Mouse (Mus musculus) induced T-regulatory cell, adult 2 months (primary cell): ENCODE data around the gene Npas3.
"Not testable (repeated sequence)": the region's sequence is repeated elsewhere in the genome, so short reads cannot be mapped to it uniquely, and the experiment has no call there.

Experiments
- DNase-seq: peaks from one replicate; pipeline ENCODE4 v3.0.0-alpha.2; 2012; ENCODE audit warnings: low read depth

Gene Npas3

GRCm38 (mm10) chr12:53248101-53248727 is at the start of gene Npas3:
Npas3 (plus strand) TSS chr12:53248677.
- no peak for DNase-seq

- no peak for DNase-seq
Observed at GRCm38 (mm10) chr12:53217141-53217540, 31.3 kb upstream of the Npas3 start.

- no peak for DNase-seq
Observed at GRCm38 (mm10) chr12:53222742-53223141, 25.7 kb upstream of the Npas3 start.

GRCm38 (mm10) chr12:53227356-53227755 is 21.1 kb upstream of the Npas3 start:
- DNase-seq = no peak

GRCm38 (mm10) chr12:53229419-53229818 is 19.1 kb upstream of the Npas3 start:
- no peak for DNase-seq

- DNase-seq = no peak
Observed at GRCm38 (mm10) chr12:53246181-53246580, 2.3 kb upstream of the Npas3 start.

- DNase-seq = no peak
Observed at GRCm38 (mm10) chr12:53246581-53247490, 1.6 kb upstream of the Npas3 start.

GRCm38 (mm10) chr12:53247491-53248035 is 914 bp upstream of the Npas3 start:
- DNase-seq = no peak

GRCm38 (mm10) chr12:53248796-53249195 is 319 bp downstream of the Npas3 start:
- DNase-seq = no peak

- no peak for DNase-seq
Observed at GRCm38 (mm10) chr12:53251701-53252181, 3.3 kb downstream of the Npas3 start.

GRCm38 (mm10) chr12:53252213-53252571 is 3.7 kb downstream of the Npas3 start:
- no peak for DNase-seq

GRCm38 (mm10) chr12:53252572-53253422 is 4.3 kb downstream of the Npas3 start:
- DNase-seq = no peak

GRCm38 (mm10) chr12:53253461-53254159 is 5.1 kb downstream of the Npas3 start:
- DNase-seq = no peak

- no peak for DNase-seq
Observed at GRCm38 (mm10) chr12:53254160-53254480, 5.6 kb downstream of the Npas3 start.

- DNase-seq = not testable (repeated sequence)
Observed at GRCm38 (mm10) chr12:53274502-53274901, 26.0 kb downstream of the Npas3 start.

- no peak for DNase-seq
Observed at GRCm38 (mm10) chr12:53277393-53277792, 28.9 kb downstream of the Npas3 start.

GRCm38 (mm10) chr12:53290341-53290740 is 41.9 kb downstream of the Npas3 start:
- DNase-seq = no peak

GRCm38 (mm10) chr12:53290846-53291245 is 42.4 kb downstream of the Npas3 start:
- no peak for DNase-seq

GRCm38 (mm10) chr12:53292010-53292409 is 43.5 kb downstream of the Npas3 start:
- no peak for DNase-seq

- DNase-seq = no peak
Observed at GRCm38 (mm10) chr12:53292508-53293300, 44.2 kb downstream of the Npas3 start.

- no peak for DNase-seq
Observed at GRCm38 (mm10) chr12:53294011-53294410, 45.5 kb downstream of the Npas3 start.
